Mouse (Mus musculus): ENCODE measurements around the gene Tert.

- TF ChIP-seq CTCF (IDR thresholded peaks at IDR 0.05; ENCODE audit: extremely low read depth, insufficient read depth, low read length) = peak; percentile 91
- no peak for TF ChIP-seq POLR2A (IDR thresholded peaks at IDR 0.05; ENCODE audit: extremely low read depth, insufficient read depth, low read length)
These were observed 19.8 kb downstream of the Tert start for GRCm38 (mm10) chr13:73646397-73647087.
